Mouse (Mus musculus) forebrain, postnatal 0 days (tissue): Measurements from ENCODE around the gene Qpctl. TPM values are rescaled to one million over a fixed set of nuclear protein-coding genes. Genes with fewer than 3 reads are reported as not detected.

ENCODE experiments used
- ATAC-seq: fragments of 200-750 bp; cut with Nextera tagmentation; 2 replicates; pipeline ENCODE4 v1.8.0; 2017; ENCODE audit warnings: mild to moderate bottlenecking, moderate library complexity
- DNase-seq: peaks from one replicate; pipeline ENCODE4 v3.0.0-alpha.2; 2015
- H3K27ac ChIP-seq: fragments of 300-500 bp; sonication (generic); 2 replicates; pipeline ENCODE4 v1.5.1; 2014; ENCODE audit warnings: low read depth, mild to moderate bottlenecking, antibody characterized with exemption, low read length, moderate library complexity, mixed read lengths
- H3K27me3 ChIP-seq: fragments of 300-500 bp; sonication (generic); 2 replicates; pipeline ENCODE4 v1.6.1; 2014; ENCODE audit warnings: mild to moderate bottlenecking, low read length, mixed read lengths; ENCODE audit not compliant: insufficient read depth
- H3K36me3 ChIP-seq: fragments of 300-500 bp; sonication (generic); 2 replicates; pipeline ENCODE4 v1.6.1; 2014; ENCODE audit warnings: mild to moderate bottlenecking, moderate library complexity; ENCODE audit not compliant: insufficient read depth
- H3K4me1 ChIP-seq: fragments of 300-500 bp; sonication (generic); 2 replicates; pipeline ENCODE4 v1.6.1; 2014; ENCODE audit warnings: antibody characterized with exemption; ENCODE audit not compliant: insufficient read depth
- H3K4me2 ChIP-seq: fragments of 300-500 bp; sonication (generic); 2 replicates; pipeline ENCODE4 v1.6.1; 2014; ENCODE audit warnings: low read depth, mild to moderate bottlenecking, moderate library complexity
- H3K4me3 ChIP-seq: fragments of 300-500 bp; sonication (generic); 2 replicates; pipeline ENCODE4 v1.5.1; 2014; ENCODE audit warnings: low read depth, low read length, mixed read lengths
- H3K9ac ChIP-seq: fragments of 300-500 bp; sonication (generic); 2 replicates; pipeline ENCODE4 v1.6.1; 2014; ENCODE audit warnings: mild to moderate bottlenecking
- H3K9me3 ChIP-seq: fragments of 300-500 bp; sonication (generic); 2 replicates; pipeline ENCODE4 v1.6.1; 2016; ENCODE audit warnings: low read length
- CTCF ChIP-seq: sonication (generic); IDR thresholded peaks from 2 replicates; pipeline ENCODE4 v1.5.1; 2016; ENCODE audit warnings: antibody characterized with exemption, control low read depth, low read depth
- WGBS: fragments of 180-500 bp; shearing (Covaris S2); extraction: QIAGEN DNeasy Blood & Tissue Kit; methylation state at CpG from one replicate; pipeline ENCODE4 v1.1.7; 2014; 5-methylcytosine and 5-hydroxymethylcytosine counted together
- microRNA counts: library from miRNA; unstranded; fragments of <30 nt; microRNA quantifications from one replicate; lab custom pipeline; 2015
- microRNA-seq, 2 experiments: library from miRNA; unstranded; fragments of <30 nt; microRNA quantifications; one replicate each; pipeline ENCODE4; 2016
- polyA plus RNA-seq: library from polyadenylated mRNA; unstranded; fragments of >200 nt; fragmentation: Nextera tagmentation; extraction: Ambion mirVana; gene quantifications from 2 replicates; pipeline ENCODE4 v1.2.1, GENCODE M21; 2015
- total RNA-seq: library from RNA; depleted of rRNA; stranded (reverse); fragments of >200 nt; gene quantifications from 2 replicates; pipeline ENCODE4 v1.2.3, GENCODE M21; 2014; rRNA removed

Qpctl gene
- total and polyA plus RNA-seq, 2 experiments from 2014 or later, result 14.4 to 23.3 TPM

DNA sequence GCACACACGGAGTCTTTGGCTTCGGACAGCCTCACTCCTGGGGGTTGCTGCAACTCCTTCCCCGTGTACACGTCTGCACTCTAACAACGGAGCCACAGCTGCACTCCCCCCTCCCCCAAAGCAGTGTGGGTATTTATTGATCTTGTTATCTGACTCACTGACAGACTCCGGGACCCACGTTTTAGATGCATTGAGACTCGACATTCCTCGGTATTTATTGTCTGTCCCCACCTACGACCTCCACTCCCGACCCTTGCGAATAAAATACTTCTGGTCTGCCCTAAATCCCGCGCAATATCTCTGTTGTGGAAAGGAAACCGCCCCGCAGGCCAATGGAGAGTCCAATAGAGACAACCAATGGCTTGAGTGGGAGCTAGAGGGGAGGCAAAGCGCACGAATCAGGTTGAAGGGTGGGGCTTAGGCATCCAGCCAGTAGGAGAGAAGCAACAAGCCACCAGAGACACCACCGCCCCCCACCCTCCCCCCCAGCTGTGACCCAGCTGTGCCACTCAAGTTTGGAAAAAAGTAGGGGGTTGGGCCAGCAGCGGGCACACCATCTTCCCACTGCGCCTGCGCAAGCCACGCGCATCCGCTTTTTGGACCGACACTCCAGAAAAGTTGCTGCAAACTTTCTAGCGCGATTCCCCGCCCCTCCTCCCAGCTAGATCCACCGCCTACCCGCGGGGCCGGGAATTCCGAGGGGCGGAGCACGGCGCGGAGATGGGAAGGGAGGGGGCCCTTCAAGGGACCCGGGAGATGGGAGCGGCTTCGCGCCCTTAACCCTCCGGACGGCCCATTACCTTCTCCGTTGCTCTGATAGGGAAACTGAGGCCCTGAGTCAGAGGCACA is 55.3 kb downstream of the Qpctl start:
- H3K27ac ChIP-seq, result peak overlapping the region; percentile 72
- H3K4me2 ChIP-seq, result peak overlapping the region; percentile 98
- TF ChIP-seq CTCF, result no peak
- no peaks in the 10 kb centered on the region for H3K9me3 ChIP-seq
- ATAC-seq (peak; percentile 83), DNase-seq (peak; percentile 89)
- H3K4me1 ChIP-seq, result peaks cover 11% of the 10 kb centered on the region
- H3K36me3 ChIP-seq, result peaks cover 23% of the 10 kb centered on the region
- 0 out of 2 replicates have a peak overlapping the region, but pooled peaks have one; percentile 37 for H3K9ac ChIP-seq
- WGBS, result 3% methylated on average over 45 of the region's 45 CpGs
- peak overlapping the region; percentile 48 for H3K4me3 ChIP-seq
- H3K27me3 ChIP-seq, result no peaks in the 10 kb centered on the region; the same call in 1 of the 2 replicates

DNA sequence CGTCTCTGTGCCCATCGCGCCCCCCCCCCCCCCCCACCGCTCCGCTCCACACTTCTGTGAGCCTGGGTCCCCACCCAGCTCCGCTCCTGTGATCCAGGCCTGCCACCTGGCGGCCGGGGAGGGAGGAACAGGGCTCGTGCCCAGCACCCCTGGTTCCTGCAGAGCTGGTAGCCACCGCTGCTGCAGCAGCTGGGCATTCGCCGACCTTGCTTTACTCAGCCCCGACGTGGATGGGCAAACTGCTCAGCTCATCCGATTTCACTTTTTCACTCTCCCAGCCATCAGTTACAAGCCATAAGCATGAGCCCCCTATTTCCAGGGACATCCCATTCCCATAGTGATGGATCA is 55.9 kb downstream of the Qpctl start:
- peak overlapping the region; percentile 98 for H3K4me2 ChIP-seq
- peak; percentile 78 for TF ChIP-seq CTCF
- H3K9me3 ChIP-seq, result no peaks in the 10 kb centered on the region
- H3K27ac ChIP-seq, result no peak overlapping the region
- H3K36me3 ChIP-seq, result peaks cover 29% of the 10 kb centered on the region
- DNase-seq (peak; percentile 72), ATAC-seq (peak; percentile 63)
- 5% methylated on average over 9 of the region's 15 CpGs for whole genome bisulfite sequencing
- H3K4me3 ChIP-seq, result peak overlapping the region; percentile 48
- peaks cover 11% of the 10 kb centered on the region for H3K4me1 ChIP-seq
- H3K9ac ChIP-seq, result 0 out of 2 replicates have a peak overlapping the region, but pooled peaks have one; percentile 10
- H3K27me3 ChIP-seq, result no peaks in the 10 kb centered on the region; the same call in 1 of the 2 replicates

DNA sequence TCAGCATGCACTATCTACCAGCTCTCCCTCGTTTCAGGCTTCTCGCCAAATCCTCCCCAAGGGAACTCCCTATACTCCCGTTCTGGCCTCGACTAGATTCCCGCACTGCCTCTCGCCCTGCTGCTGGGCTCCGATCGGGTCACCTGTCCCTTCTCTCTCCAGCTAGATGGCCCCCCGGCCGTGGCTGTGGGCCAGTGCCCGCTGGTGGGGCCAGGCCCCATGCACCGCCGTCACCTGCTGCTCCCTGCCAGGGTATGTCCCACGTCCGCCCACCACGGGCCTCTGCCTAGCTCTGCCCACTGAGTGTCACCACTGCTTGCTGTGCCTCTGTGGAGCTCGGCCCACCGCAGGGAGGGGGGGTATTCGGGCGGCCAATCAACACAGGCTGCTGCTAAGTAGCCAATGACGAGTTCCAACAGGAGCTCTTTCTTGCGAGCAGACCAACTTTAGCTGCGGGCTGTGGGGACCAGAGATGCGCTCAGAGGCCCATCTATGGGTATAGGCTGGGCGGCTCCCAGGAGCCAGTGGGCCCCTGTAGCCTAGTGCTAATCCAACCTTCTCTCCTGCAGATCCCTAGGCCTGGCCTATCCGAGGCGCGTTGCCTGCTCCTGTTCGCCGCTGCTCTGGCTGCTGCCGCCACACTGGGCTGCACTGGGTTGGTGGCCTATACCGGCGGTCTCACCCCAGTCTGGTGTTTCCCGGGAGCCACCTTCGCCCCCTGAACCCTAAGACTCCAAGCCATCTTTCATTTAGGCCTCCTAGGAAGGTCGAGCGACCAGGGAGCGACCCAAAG is 56.5 kb downstream of the Qpctl start:
- H3K4me1 ChIP-seq, result peaks cover 11% of the 10 kb centered on the region
- H3K9ac ChIP-seq, result no peak overlapping the region
- H3K4me2 ChIP-seq, result peak overlapping the region; percentile 98
- H3K27me3 ChIP-seq, result no peaks in the 10 kb centered on the region; the same call in 1 of the 2 replicates
- DNase-seq, result peak; percentile 61
- no peaks in the 10 kb centered on the region for H3K9me3 ChIP-seq
- no peak overlapping the region for H3K4me3 ChIP-seq
- ATAC-seq, result peak; percentile 55
- H3K27ac ChIP-seq, result no peak overlapping the region
- H3K36me3 ChIP-seq, result peaks cover 35% of the 10 kb centered on the region
- no peak for TF ChIP-seq CTCF
- WGBS, result 10% methylated on average over 38 of the region's 38 CpGs

DNA sequence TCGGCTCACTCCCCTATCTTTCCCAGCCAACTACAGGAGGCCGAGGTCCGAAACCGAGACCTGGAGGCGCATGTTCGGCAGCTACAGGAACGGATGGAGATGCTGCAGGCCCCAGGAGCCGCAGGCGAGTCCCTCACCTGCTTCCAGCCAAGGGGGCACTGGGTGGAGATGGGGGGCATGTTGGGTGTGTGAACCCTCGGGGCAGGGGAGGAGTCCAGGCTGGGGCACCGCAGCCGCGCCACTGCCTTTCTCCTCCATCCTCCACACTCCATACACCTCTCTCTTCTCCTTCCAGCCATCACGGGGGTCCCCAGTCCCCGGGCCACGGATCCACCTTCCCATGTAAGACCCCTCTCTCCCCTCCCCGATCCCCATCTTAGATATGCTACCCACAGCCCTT is 57.2 kb downstream of the Qpctl start:
- Histone ChIP-seq H3K4me1 (peaks cover 11% of the 10 kb centered on the region), H3K9ac (no peak overlapping the region), H3K27ac (no peak overlapping the region), H3K4me2 (no peak overlapping the region), H3K4me3 (no peak overlapping the region), H3K27me3 (no peaks in the 10 kb centered on the region; the same call in 1 of the 2 replicates), H3K9me3 (no peaks in the 10 kb centered on the region), H3K36me3 (peaks cover 41% of the 10 kb centered on the region)
- DNase-seq, result no peak
- no peak for ATAC-seq
- WGBS, result 54% methylated on average over 17 of the region's 17 CpGs
- TF ChIP-seq CTCF, result no peak

MicroRNAs encoded within 50 kb of the gene (microRNA counts, 519-probe panel; counts per million panel counts)
- not detected for microRNA mmu-miR-330 (lab: Ali Mortazavi, UCI)

Small RNA genes lying within 50 kb of the gene (microRNA-seq; reads per million reads assigned to microRNA genes)
- gene Mir330, result 718 to 761 reads per million in 2 experiments

Other genes with a start within 250 kb of the Qpctl start
- 12.8 and 17.2 TPM in 2 replicates for gene Ccdc61, start 238.9 kb downstream of the Qpctl start, total RNA-seq
- gene Ccdc61, start 238.9 kb downstream of the Qpctl start, polyA plus RNA-seq, result 21.6 and 23.2 TPM in 2 replicates
- 15.4 and 19.5 TPM in 2 replicates for gene Nova2, start 223.4 kb downstream of the Qpctl start, total RNA-seq
- gene Nova2, start 223.4 kb downstream of the Qpctl start, polyA plus RNA-seq, result 7.2 and 11.4 TPM in 2 replicates
- 1.5 and 2.0 TPM in 2 replicates for gene Nanos2, start 161.9 kb downstream of the Qpctl start, total RNA-seq
- gene Nanos2, start 161.9 kb downstream of the Qpctl start, polyA plus RNA-seq, result 0.49 and 0.76 TPM in 2 replicates
- gene Mypop, start 158.0 kb downstream of the Qpctl start, total RNA-seq, result 12.3 and 13.9 TPM in 2 replicates
- gene Mypop, start 158.0 kb downstream of the Qpctl start, polyA plus RNA-seq, result 3.8 and 4.3 TPM in 2 replicates
- gene Irf2bp1, start 145.2 kb downstream of the Qpctl start, total RNA-seq, result 101 and 129 TPM in 2 replicates
- 27.0 and 27.2 TPM in 2 replicates for gene Irf2bp1, start 145.2 kb downstream of the Qpctl start, polyA plus RNA-seq
- not detected in 2 replicates for gene Foxa3, start 125.8 kb downstream of the Qpctl start, total RNA-seq
- not detected in 2 replicates for gene Foxa3, start 125.8 kb downstream of the Qpctl start, polyA plus RNA-seq
- gene Sympk, start 124.9 kb downstream of the Qpctl start, total RNA-seq, result 70.3 and 73.8 TPM in 2 replicates
- 16.6 and 20.0 TPM in 2 replicates for gene Sympk, start 124.9 kb downstream of the Qpctl start, polyA plus RNA-seq
- gene Rsph6a, start 94.6 kb downstream of the Qpctl start, total RNA-seq, result 0.19 and 0.23 TPM in 2 replicates
- gene Rsph6a, start 94.6 kb downstream of the Qpctl start, polyA plus RNA-seq, result 0.09 and 0.23 TPM in 2 replicates
- 96.5 and 122 TPM in 2 replicates for gene Dmwd, start 73.1 kb downstream of the Qpctl start, total RNA-seq
- gene Dmwd, start 73.1 kb downstream of the Qpctl start, polyA plus RNA-seq, result 43.6 and 43.8 TPM in 2 replicates
- gene Dmpk, start 65.4 kb downstream of the Qpctl start, total RNA-seq, result 16.2 and 20.8 TPM in 2 replicates
- gene Dmpk, start 65.4 kb downstream of the Qpctl start, polyA plus RNA-seq, result 2.2 and 3.0 TPM in 2 replicates
- gene Six5, start 54.7 kb downstream of the Qpctl start, total RNA-seq, result 3.0 and 4.1 TPM in 2 replicates
- 0.97 and 1.0 TPM in 2 replicates for gene Six5, start 54.7 kb downstream of the Qpctl start, polyA plus RNA-seq
- gene Gm4969, start 30.9 kb downstream of the Qpctl start, total RNA-seq, result 5.3 and 8.9 TPM in 2 replicates
- 8.3 and 10.6 TPM in 2 replicates for gene Gm4969, start 30.9 kb downstream of the Qpctl start, polyA plus RNA-seq
- gene Fbxo46, start 29.4 kb downstream of the Qpctl start, total RNA-seq, result 19.8 and 22.8 TPM in 2 replicates
- gene Fbxo46, start 29.4 kb downstream of the Qpctl start, polyA plus RNA-seq, result 8.4 and 11.9 TPM in 2 replicates
- 50.0 and 88.1 TPM in 2 replicates for gene Snrpd2, start 431 bp upstream of the Qpctl start, total RNA-seq
- gene Snrpd2, start 431 bp upstream of the Qpctl start, polyA plus RNA-seq, result 124 and 172 TPM in 2 replicates
- 16.9 and 20.2 TPM in 2 replicates for gene Gipr, start 16.8 kb upstream of the Qpctl start, total RNA-seq
- gene Gipr, start 16.8 kb upstream of the Qpctl start, polyA plus RNA-seq, result 5.3 and 8.0 TPM in 2 replicates
- gene Eml2, start 27.1 kb upstream of the Qpctl start, total RNA-seq, result 63.6 and 64.8 TPM in 2 replicates
- gene Eml2, start 27.1 kb upstream of the Qpctl start, polyA plus RNA-seq, result 7.9 and 9.9 TPM in 2 replicates
- 2.2 and 2.5 TPM in 2 replicates for gene Gpr4, start 63.2 kb upstream of the Qpctl start, total RNA-seq
- 5.9 and 6.0 TPM in 2 replicates for gene Gpr4, start 63.2 kb upstream of the Qpctl start, polyA plus RNA-seq
- 32.2 and 34.4 TPM in 2 replicates for gene Opa3, start 79.0 kb upstream of the Qpctl start, total RNA-seq
- 35.1 and 35.8 TPM in 2 replicates for gene Opa3, start 79.0 kb upstream of the Qpctl start, polyA plus RNA-seq
- gene Vasp, start 122.5 kb upstream of the Qpctl start, total RNA-seq, result 40.6 and 45.9 TPM in 2 replicates
- gene Vasp, start 122.5 kb upstream of the Qpctl start, polyA plus RNA-seq, result 30.0 and 30.6 TPM in 2 replicates
- gene Ppm1n, start 130.8 kb upstream of the Qpctl start, total RNA-seq, result 2.3 and 3.2 TPM in 2 replicates
- gene Ppm1n, start 130.8 kb upstream of the Qpctl start, polyA plus RNA-seq, result 0.69 and 1.1 TPM in 2 replicates
- 154 and 163 TPM in 2 replicates for gene Rtn2, start 133.3 kb upstream of the Qpctl start, total RNA-seq
- gene Rtn2, start 133.3 kb upstream of the Qpctl start, polyA plus RNA-seq, result 126 and 136 TPM in 2 replicates
- 1.6 and 5.1 TPM in 2 replicates for gene Fosb, start 160.8 kb upstream of the Qpctl start, total RNA-seq
- 0.28 and 0.36 TPM in 2 replicates for gene Fosb, start 160.8 kb upstream of the Qpctl start, polyA plus RNA-seq
- gene Ercc1, start 195.5 kb upstream of the Qpctl start, total RNA-seq, result 56.6 and 73.6 TPM in 2 replicates
- gene Ercc1, start 195.5 kb upstream of the Qpctl start, polyA plus RNA-seq, result 80.5 and 81.0 TPM in 2 replicates
- gene Cd3eap, start 210.2 kb upstream of the Qpctl start, total RNA-seq, result 12.1 and 15.5 TPM in 2 replicates
- 19.4 and 21.6 TPM in 2 replicates for gene Cd3eap, start 210.2 kb upstream of the Qpctl start, polyA plus RNA-seq
- 0.76 and 1.2 TPM in 2 replicates for gene Ppp1r13l, start 210.5 kb upstream of the Qpctl start, total RNA-seq
- 2.0 and 2.1 TPM in 2 replicates for gene Ppp1r13l, start 210.5 kb upstream of the Qpctl start, polyA plus RNA-seq
- 47.7 and 58.2 TPM in 2 replicates for gene Ercc2, start 232.7 kb upstream of the Qpctl start, total RNA-seq
- gene Ercc2, start 232.7 kb upstream of the Qpctl start, polyA plus RNA-seq, result 17.9 and 21.8 TPM in 2 replicates